8 mouse cellular contexts compared by ENCODE assay signal in the genomic region with DNA sequence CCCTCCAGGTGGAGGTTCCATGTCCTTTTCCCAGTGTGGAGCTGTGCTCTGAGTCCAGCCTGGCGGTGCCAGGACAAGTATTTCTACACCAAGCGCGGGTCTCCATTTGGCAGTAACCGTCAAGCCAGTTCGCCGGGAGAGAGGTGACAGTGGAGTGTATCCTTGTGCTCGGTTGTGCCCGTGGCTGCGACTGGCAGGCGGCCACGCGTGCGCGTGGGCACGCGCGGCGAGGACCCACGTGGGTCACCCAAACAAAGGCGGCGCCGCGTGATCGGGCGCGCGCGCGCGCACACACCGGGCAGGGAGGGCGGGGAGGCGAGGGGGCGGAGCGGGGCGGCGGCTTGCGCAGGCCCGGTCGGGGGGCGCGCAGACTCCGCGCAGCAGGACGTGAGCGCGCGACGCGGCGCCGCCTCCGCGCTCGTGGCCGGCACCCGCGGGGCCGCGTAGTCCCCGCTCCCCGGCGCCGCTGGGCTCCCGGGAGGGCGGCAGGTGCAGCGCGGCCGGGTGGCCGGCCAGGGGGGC. TPM values are rescaled to one million over a fixed set of nuclear protein-coding genes. Genes with fewer than 3 reads are reported as not detected.
A peak's percentile ranks its signal among the peaks of the same experiment; 100 is the strongest.
DNase-seq lines count a peak whose midpoint lies in the region; ATAC-seq lines count a peak whose summit lies in the region.

No protein-coding gene starts in this region.

- H3K9me3 ChIP-seq in lung, embryonic 15.5 days = no peaks in the 10 kb centered on the region

- H3K4me3 ChIP-seq in lung, embryonic 15.5 days = peak overlapping the region; percentile 90

- peak overlapping the region; percentile 86 for H3K9ac ChIP-seq in lung, embryonic 15.5 days

- DNase-seq in MEL-GATA-1-ER (ENCODE audit: extremely low read depth, low read depth) = peak; percentile 19
- peak; percentile 92 for DNase-seq in cerebellum, adult 9-10 months
- peak; percentile 81 for DNase-seq in forelimb bud, embryonic 11.5 days (ENCODE audit: low read depth, low spot score)
- peak; percentile 89 for DNase-seq in heart, postnatal 4 days
- peak; percentile 62 for DNase-seq in layer of hippocampus, adult 9-10 months (ENCODE audit: low spot score)
- DNase-seq in ovary, postnatal 14 days (ENCODE audit: low spot score) = peak; percentile 72
- peak; percentile 92 for DNase-seq in thymus, postnatal 0 days (ENCODE audit: low spot score)

- H3K27ac ChIP-seq in lung, embryonic 15.5 days = peak overlapping the region; percentile 75

- peaks cover 47% of the 10 kb centered on the region for H3K4me1 ChIP-seq in lung, embryonic 15.5 days

- peak; percentile 64 for ATAC-seq in lung, embryonic 15.5 days (ENCODE audit: borderline replicate concordance, extremely low read depth, low FRiP score, low TSS enrichment)

- H3K36me3 ChIP-seq in lung, embryonic 15.5 days = no peaks in the 10 kb centered on the region

- no peaks in the 10 kb centered on the region for H3K27me3 ChIP-seq in lung, embryonic 15.5 days

- H3K4me2 ChIP-seq in lung, embryonic 15.5 days = peak overlapping the region; percentile 79

- WGBS in lung, embryonic 15.5 days = under 1% methylated on average over 55 of the region's 70 CpGs

RNA-seq across cellular contexts. Expression of gene Gramd4, which starts 1.0 kb away (rescaled TPM):
- total RNA-seq in heart, postnatal 4 days (2021) = 10 to 100 TPM; 30.1 to 33.6 TPM
- 12.9 and 14.6 TPM in 2 replicates for polyA plus RNA-seq in lung, embryonic 15.5 days (2015; fragmentation: Nextera tagmentation; extraction: Ambion mirVana)
- polyA plus RNA-seq in thymus, postnatal 0 days (2015; fragmentation: Nextera tagmentation; extraction: Ambion mirVana) = 14.8 TPM in 2 replicates

RNA-seq across cellular contexts. Expression of gene Celsr1, which starts 24.9 kb away (rescaled TPM):
- total RNA-seq in heart, postnatal 4 days (2021) = 10 to 100 TPM; 20.0 to 21.3 TPM
- polyA plus RNA-seq in lung, embryonic 15.5 days (2015; fragmentation: Nextera tagmentation; extraction: Ambion mirVana) = 4.3 and 4.8 TPM in 2 replicates
- polyA plus RNA-seq in thymus, postnatal 0 days (2015; fragmentation: Nextera tagmentation; extraction: Ambion mirVana) = 2.9 and 3.6 TPM in 2 replicates

Comparison
In these comparisons a context has a peak if more than half of its experiments do, and no peak if none do; other contexts are left out.
1. Peak in every context shown above with its lines: DNase-seq, ATAC-seq, H3K4me3 ChIP-seq and H3K27ac ChIP-seq.
2. DNase-seq: peak in every context shown above with its lines; median percentile 92 in cerebellum, adult 9-10 months; 92 in thymus, postnatal 0 days; 89 in heart, postnatal 4 days; 81 in forelimb bud, embryonic 11.5 days; 72 in ovary, postnatal 14 days; 62 in layer of hippocampus, adult 9-10 months; 19 in MEL-GATA-1-ER.